Mouse (Mus musculus) midbrain, embryonic 16.5 days (tissue): Measurements from ENCODE around the gene Fgr. TPM values are rescaled to one million over a fixed set of nuclear protein-coding genes. Genes with fewer than 3 reads are reported as not detected.
A peak's percentile ranks its signal among the peaks of the same experiment; 100 is the strongest.

Source experiments
- ATAC-seq: fragments of 200-750 bp; cut with Nextera tagmentation; 2 replicates; pipeline ENCODE4 v1.8.0; 2017; ENCODE audit warnings: moderate TSS enrichment
- H3K27ac ChIP-seq: fragments of 300-500 bp; sonication (generic); 2 replicates; pipeline ENCODE4 v1.5.1; 2014; ENCODE audit warnings: mild to moderate bottlenecking, low read length, mixed read lengths
- H3K27me3 ChIP-seq: fragments of 300-500 bp; sonication (generic); 2 replicates; pipeline ENCODE4 v1.6.1; 2014; ENCODE audit warnings: low read depth, low read length, mixed read lengths; ENCODE audit not compliant: control insufficient read depth, insufficient read depth
- H3K36me3 ChIP-seq: fragments of 300-500 bp; sonication (generic); 2 replicates; pipeline ENCODE4 v1.6.1; 2014; ENCODE audit warnings: mild to moderate bottlenecking, low read length, moderate library complexity, mixed read lengths; ENCODE audit not compliant: control insufficient read depth, insufficient read depth
- H3K4me1 ChIP-seq: fragments of 300-500 bp; sonication (generic); 2 replicates; pipeline ENCODE4 v1.6.1; 2014; ENCODE audit warnings: mild to moderate bottlenecking, low read length, mixed read lengths; ENCODE audit not compliant: control insufficient read depth, insufficient read depth
- H3K4me2 ChIP-seq: fragments of 300-500 bp; sonication (generic); 2 replicates; pipeline ENCODE4 v1.6.1; 2014; ENCODE audit warnings: mild to moderate bottlenecking, low read length, mixed read lengths
- H3K4me3 ChIP-seq: fragments of 300-500 bp; sonication (generic); 2 replicates; pipeline ENCODE4 v1.5.1; 2014; ENCODE audit warnings: low read depth, mild to moderate bottlenecking, low read length, moderate library complexity, mixed read lengths
- H3K9ac ChIP-seq: fragments of 300-500 bp; sonication (generic); 2 replicates; pipeline ENCODE4 v1.6.1; 2014; ENCODE audit warnings: low read depth, low read length, mixed read lengths
- H3K9me3 ChIP-seq: fragments of 300-500 bp; sonication (generic); replicated peaks from 2 replicates; pipeline ENCODE4 v1.6.1; 2014; ENCODE audit warnings: mild to moderate bottlenecking, low read length, mixed read lengths; ENCODE audit not compliant: control insufficient read depth, poor library complexity, severe bottlenecking
- WGBS: fragments of 180-500 bp; shearing (Covaris S2); extraction: QIAGEN DNeasy Blood & Tissue Kit; methylation state at CpG from one replicate; pipeline ENCODE4 v1.1.7; 2014; 5-methylcytosine and 5-hydroxymethylcytosine counted together
- polyA plus RNA-seq: library from polyadenylated mRNA; unstranded; fragments of >200 nt; fragmentation: Nextera tagmentation; extraction: Ambion mirVana; gene quantifications from 2 replicates; pipeline ENCODE4 v1.2.1, GENCODE M21; 2015

Fgr gene
- polyA plus RNA-seq, 1 experiment from 2014 or later = 0.05 TPM

- Histone ChIP-seq H3K27ac (no peak overlapping the region), H3K4me2 (peak overlapping the region; percentile 99), H3K36me3 (no peaks in the 10 kb centered on the region), H3K9ac (no peak overlapping the region), H3K4me1 (peaks cover 80% of the 10 kb centered on the region), H3K27me3 (no peaks in the 10 kb centered on the region; the same call in 1 of the 2 replicates), H3K9me3 (no peaks in the 10 kb centered on the region), H3K4me3 (no peak overlapping the region)
- ATAC-seq = no peak
- WGBS = 42% methylated on average over 14 of the region's 14 CpGs
Measured at GRCm38 (mm10) chr4:133040241-133040904, 66.5 kb downstream of the Fgr start.

GRCm38 (mm10) chr4:133042244-133042643 lies 68.3 kb downstream of the Fgr start:
- no peak for ATAC-seq
- Histone ChIP-seq H3K9me3 (no peaks in the 10 kb centered on the region), H3K36me3 (no peaks in the 10 kb centered on the region), H3K4me2 (peak overlapping the region; percentile 64), H3K27me3 (no peaks in the 10 kb centered on the region; the same call in 1 of the 2 replicates), H3K4me1 (peaks cover 96% of the 10 kb centered on the region), H3K9ac (no peak overlapping the region), H3K4me3 (no peak overlapping the region), H3K27ac (peak overlapping the region; percentile 92)
- 35% methylated on average over 4 of the region's 4 CpGs for WGBS

- Histone ChIP-seq H3K9me3 (no peaks in the 10 kb centered on the region), H3K27ac (peak overlapping the region; percentile 92), H3K4me3 (peak overlapping the region; percentile 19), H3K4me1 (peaks cover 96% of the 10 kb centered on the region), H3K36me3 (no peaks in the 10 kb centered on the region), H3K4me2 (peak overlapping the region; percentile 64), H3K9ac (peak overlapping the region; percentile 62), H3K27me3 (no peaks in the 10 kb centered on the region)
- ATAC-seq = peak; percentile 77
- 4% methylated on average over 26 of the region's 28 CpGs for WGBS
Measured at GRCm38 (mm10) chr4:133042651-133043635, 69.0 kb downstream of the Fgr start.

- H3K9me3 ChIP-seq = no peaks in the 10 kb centered on the region
- peaks cover 94% of the 10 kb centered on the region for H3K4me1 ChIP-seq
- no peak overlapping the region for H3K4me3 ChIP-seq
- ATAC-seq = no peak
- H3K9ac ChIP-seq = peak overlapping the region; percentile 62
- H3K36me3 ChIP-seq = no peaks in the 10 kb centered on the region
- 33% methylated on average over 6 of the region's 6 CpGs for WGBS
- H3K27ac ChIP-seq = peak overlapping the region; percentile 92
- H3K27me3 ChIP-seq = no peaks in the 10 kb centered on the region
- peak overlapping the region; percentile 64; the same call in 1 of the 2 replicates for H3K4me2 ChIP-seq
Measured at GRCm38 (mm10) chr4:133043798-133044646, 70.1 kb downstream of the Fgr start.

- Histone ChIP-seq H3K4me1 (peaks cover 95% of the 10 kb centered on the region), H3K9ac (peak overlapping the region; percentile 26; the same call in 1 of the 2 replicates), H3K9me3 (no peaks in the 10 kb centered on the region), H3K4me2 (no peak overlapping the region), H3K27me3 (no peaks in the 10 kb centered on the region), H3K4me3 (no peak overlapping the region), H3K27ac (peak overlapping the region; percentile 41), H3K36me3 (no peaks in the 10 kb centered on the region)
- ATAC-seq = no peak
- WGBS = 27% methylated on average over 6 of the region's 6 CpGs
Measured at GRCm38 (mm10) chr4:133044647-133045094, 70.8 kb downstream of the Fgr start.

- Histone ChIP-seq H3K9me3 (no peaks in the 10 kb centered on the region), H3K36me3 (no peaks in the 10 kb centered on the region), H3K27ac (peak overlapping the region; percentile 73), H3K4me1 (peaks cover 89% of the 10 kb centered on the region), H3K27me3 (no peaks in the 10 kb centered on the region), H3K9ac (peak overlapping the region; percentile 43), H3K4me2 (no peak overlapping the region), H3K4me3 (no peak overlapping the region)
- 33% methylated on average over 11 of the region's 11 CpGs for WGBS
- ATAC-seq = no peak
Measured at GRCm38 (mm10) chr4:133045771-133046474, 72.0 kb downstream of the Fgr start.

- WGBS = 18% methylated on average over 12 of the region's 12 CpGs
- Histone ChIP-seq H3K4me2 (peak overlapping the region; percentile 36; the same call in 1 of the 2 replicates), H3K9me3 (no peaks in the 10 kb centered on the region), H3K27ac (peak overlapping the region; percentile 73), H3K9ac (peak overlapping the region; percentile 37), H3K4me1 (peaks cover 88% of the 10 kb centered on the region), H3K27me3 (no peaks in the 10 kb centered on the region), H3K4me3 (no peak overlapping the region), H3K36me3 (no peaks in the 10 kb centered on the region)
- no peak; the same call in 1 of the 2 replicates for ATAC-seq
Measured at GRCm38 (mm10) chr4:133046691-133047352, 72.9 kb downstream of the Fgr start.
